Mouse (Mus musculus): ENCODE measurements around the gene Pank1. TPM values are rescaled to one million over a fixed set of nuclear protein-coding genes. Genes with fewer than 3 reads are reported as not detected.

The Pank1 gene
- 7.9 and 10.3 TPM in 2 replicates for polyA plus RNA-seq (2012; rRNA removed)

DNA sequence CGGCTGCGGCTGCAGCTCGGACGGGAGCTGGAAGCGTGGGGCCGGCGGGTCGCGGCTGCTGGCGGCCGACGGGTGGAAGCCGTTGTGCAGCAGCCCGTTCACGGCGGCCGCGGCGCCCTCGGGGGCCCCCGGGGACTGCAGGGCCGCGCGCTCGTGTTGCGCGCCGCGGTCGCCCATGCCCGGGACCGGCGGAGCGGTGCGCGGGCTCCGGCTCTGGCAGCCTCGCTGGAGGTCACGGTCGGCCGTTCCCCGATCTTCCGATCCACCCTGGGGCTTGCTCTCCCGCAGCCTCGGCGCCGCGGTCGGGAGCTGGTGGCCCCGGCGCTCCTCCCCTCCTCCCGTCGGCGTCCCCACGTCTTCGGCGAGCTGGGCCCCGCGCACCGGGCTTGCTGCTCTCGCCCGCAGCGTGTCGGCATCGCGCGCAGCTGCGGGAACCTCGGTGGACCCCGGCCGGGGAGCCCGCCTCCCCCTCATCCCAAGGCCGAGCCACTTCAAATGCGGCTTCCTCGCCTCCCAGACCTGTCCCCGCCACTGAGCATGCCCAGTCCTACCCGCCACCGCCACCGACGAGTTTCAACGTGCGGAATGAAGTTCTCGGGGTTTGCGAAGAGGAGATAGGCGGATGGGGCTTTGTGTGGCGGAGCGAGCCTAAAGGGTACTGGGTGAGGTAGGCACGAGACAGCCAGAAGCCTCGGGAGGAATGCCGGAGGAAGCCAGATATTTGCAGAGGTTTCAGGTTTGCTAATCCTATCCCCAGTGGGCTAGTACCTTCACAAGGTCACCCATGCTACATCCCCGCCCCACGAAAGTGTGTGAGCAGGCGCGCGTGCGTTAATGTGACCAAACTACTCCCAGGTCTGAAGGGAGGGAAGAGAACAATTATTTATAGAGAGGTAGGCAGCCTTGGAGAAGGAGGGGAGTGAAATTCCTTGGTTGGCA lies at the start of gene Pank1:
Gene Pank1 (minus strand): TSS at position 853 of the 939 bp plus-strand sequence.

DNA sequence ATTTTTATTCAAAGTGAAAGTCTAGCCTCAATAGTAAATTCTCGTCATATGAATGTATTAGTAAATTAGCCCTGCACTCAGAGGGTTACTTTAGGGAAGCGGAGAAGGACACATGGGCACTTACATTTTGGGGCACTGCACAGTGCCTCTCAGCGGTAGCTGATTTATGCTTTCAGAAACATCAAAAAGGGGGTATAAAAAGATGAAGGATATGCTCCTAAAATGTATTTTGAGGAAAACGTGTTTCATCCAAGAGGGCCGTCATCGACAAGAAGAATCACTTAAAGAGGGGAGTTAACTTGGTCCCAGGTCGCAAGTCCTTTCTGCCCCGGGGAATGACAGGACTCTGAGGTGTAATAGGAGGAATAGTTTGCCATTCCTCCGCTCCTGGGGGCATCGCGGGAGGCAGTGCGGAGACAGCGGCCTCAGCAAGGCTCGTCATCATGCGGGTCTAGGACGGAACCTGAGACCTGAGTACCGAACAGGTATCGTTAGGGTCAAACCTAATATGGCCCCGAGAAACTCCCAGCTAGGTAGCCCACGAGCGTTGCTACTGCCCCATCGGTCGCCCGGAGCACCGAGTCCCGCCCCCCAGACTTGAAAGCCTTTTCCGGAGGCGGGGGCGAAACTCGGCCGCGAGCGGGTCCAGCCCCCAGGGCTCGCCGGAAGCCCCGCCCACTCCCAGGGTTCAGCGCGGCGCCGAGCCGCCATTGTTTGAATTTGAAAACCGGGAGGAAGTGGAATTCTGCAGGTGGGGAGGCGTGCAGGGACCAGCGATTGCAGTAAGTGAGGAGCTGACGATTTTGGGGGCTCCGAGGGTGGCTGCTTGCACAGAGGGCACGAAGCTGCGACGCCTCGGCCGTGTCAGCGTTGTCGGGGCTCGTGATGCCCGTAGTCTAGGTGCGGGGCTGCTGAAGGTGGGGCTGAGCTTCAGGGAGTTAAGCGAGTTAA lies 42.7 kb upstream of the Pank1 start, which contains the start of gene Kif20b:
Gene Kif20b (plus strand): TSS at position 710 of the 951 bp plus-strand sequence.

Other genes starting within 250 kb of the Pank1 start
- gene Ifit1bl2, start 238.7 kb downstream of the Pank1 start, polyA plus RNA-seq (2012; rRNA removed) = 0.19 and 0.30 TPM in 2 replicates
- 6.2 and 11.2 TPM in 2 replicates for gene Ifit1, start 238.6 kb downstream of the Pank1 start, polyA plus RNA-seq (2012; rRNA removed)
- gene Slc16a12, start 132.2 kb downstream of the Pank1 start, polyA plus RNA-seq (2012; rRNA removed) = 10.4 and 11.8 TPM in 2 replicates
- 7.8 and 9.5 TPM in 2 replicates for gene Kif20b, start 42.9 kb upstream of the Pank1 start, polyA plus RNA-seq (2012; rRNA removed)